Mouse (Mus musculus) layer of hippocampus, adult 2 months (tissue): Measurements from ENCODE around the gene 1190005I06Rik. TPM values are rescaled to one million over a fixed set of nuclear protein-coding genes. Genes with fewer than 3 reads are reported as not detected.
A peak's percentile ranks its signal among the peaks of the same experiment; 100 is the strongest.

Experiments
- DNase-seq, 2 experiments: peaks; one replicate each; pipeline ENCODE4 v3.0.0; 2022; ENCODE audit warnings: low spot score in 2 of 2
- H3K27ac ChIP-seq: fragments of 200-600 bp; 2 replicates; pipeline ENCODE4 v1.8.1; 2022
- H3K4me3 ChIP-seq: fragments of 200-600 bp; 2 replicates; pipeline ENCODE4 v1.8.1; 2022; ENCODE audit warnings: mild to moderate bottlenecking
- CTCF ChIP-seq: fragments of 200-600 bp; conservative IDR thresholded peaks from 2 replicates; pipeline ENCODE4 v1.8.1; 2022; ENCODE audit warnings: antibody characterized with exemption, mild to moderate bottlenecking, moderate library complexity
- total RNA-seq, 2 experiments: library from RNA; stranded (reverse); gene quantifications; 2 replicates each; pipeline ENCODE4 v1.2.3; 2021

1190005I06Rik gene
- total RNA-seq, 2 experiments from 2014 or later = 14.0 to 15.6 TPM

DNA sequence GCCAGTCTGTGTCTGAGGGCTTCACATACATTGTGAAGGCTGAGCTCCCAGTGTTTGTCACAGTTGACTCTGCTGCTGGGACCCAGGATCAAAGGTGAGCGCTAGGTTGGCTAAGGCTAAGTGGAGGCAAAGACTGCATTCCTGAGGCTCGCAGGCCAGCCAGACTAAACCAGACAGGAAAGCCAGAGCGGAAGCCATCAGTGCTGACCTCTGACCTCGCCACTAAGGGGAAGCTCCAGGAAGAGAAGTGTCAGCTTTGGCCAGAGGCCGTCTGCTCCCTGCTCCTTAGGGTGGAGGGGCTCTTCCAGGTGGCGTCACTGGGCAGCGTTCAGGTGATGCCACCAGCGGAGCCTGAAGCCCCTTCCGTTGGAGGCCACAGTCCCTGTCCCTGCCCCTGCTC is 71.6 kb downstream of the 1190005I06Rik start:
- H3K4me3 ChIP-seq = no peak overlapping the region
- no peak for TF ChIP-seq CTCF
- no peak for DNase-seq
- peak overlapping the region; percentile 90 for H3K27ac ChIP-seq

DNA sequence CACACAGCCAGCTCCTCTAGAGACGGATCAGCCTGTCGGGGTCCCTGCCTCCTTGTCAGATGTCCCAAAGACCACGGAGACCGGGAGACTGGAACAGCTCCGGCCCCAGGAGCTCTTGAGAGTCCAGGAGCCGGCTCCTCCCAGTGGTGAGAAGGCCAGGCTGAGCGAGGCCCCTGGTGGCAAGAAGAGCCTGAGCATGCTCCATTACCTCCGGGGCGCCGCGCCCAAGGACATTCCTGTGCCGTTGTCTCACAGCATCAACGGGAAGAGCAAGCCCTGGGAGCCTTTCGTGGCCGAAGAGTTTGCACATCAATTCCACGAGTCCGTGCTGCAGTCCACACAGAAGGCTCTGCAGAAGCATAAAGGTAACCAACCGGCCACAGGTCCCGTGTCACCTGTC is 72.5 kb downstream of the 1190005I06Rik start:
- no peak for DNase-seq
- Histone ChIP-seq H3K27ac (peak overlapping the region; percentile 79), H3K4me3 (no peak overlapping the region)
- peak; percentile 19; the same call in 1 of the 2 replicates for TF ChIP-seq CTCF

DNA sequence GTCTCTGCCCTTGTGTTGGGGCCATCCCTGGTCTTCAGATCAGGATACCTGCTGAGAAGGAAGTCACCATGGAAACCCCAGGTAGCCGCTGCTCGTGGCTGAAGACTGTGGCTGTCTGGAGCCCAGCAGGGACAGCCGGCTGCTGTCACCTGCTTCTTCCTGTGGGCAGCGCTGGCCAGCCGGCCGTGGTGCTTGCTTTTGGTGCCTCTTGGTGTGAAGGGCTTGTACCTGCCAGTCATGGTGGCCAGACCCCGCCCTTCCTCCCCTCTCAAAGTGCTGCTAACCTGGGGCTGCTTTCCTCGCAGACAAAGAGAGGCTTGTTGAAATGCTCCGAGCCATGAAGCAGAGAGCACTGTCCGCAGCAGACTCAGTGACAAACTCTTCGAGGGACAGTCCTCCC is 73.6 kb downstream of the 1190005I06Rik start:
- Histone ChIP-seq H3K4me3 (no peak overlapping the region), H3K27ac (peak overlapping the region; percentile 79)
- DNase-seq = no peak
- TF ChIP-seq CTCF = no peak

DNA sequence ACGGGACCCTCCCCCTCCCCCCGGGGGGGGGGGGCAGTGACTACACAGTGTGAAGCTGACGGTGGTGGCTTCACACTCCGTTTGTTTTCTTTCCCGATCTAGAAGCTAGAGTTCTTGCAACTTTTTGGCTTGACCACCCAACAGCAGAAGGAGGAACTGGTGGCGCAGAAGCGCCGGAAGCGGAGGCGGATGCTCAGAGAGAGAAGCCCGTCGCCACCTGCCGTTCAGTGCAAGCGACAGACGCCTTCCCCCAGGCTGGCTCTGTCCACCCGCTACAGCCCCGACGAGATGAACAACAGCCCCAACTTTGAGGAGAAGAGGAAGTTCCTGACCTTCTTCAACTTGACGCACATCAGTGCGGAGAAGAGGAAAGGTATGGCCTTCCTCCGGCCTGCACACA is 74.9 kb downstream of the 1190005I06Rik start:
- H3K27ac ChIP-seq = peak overlapping the region; percentile 79
- peak; percentile 83 to 84 for DNase-seq
- no peak overlapping the region; the same call in 1 of the 2 replicates for H3K4me3 ChIP-seq
- peak; percentile 52 for TF ChIP-seq CTCF

DNA sequence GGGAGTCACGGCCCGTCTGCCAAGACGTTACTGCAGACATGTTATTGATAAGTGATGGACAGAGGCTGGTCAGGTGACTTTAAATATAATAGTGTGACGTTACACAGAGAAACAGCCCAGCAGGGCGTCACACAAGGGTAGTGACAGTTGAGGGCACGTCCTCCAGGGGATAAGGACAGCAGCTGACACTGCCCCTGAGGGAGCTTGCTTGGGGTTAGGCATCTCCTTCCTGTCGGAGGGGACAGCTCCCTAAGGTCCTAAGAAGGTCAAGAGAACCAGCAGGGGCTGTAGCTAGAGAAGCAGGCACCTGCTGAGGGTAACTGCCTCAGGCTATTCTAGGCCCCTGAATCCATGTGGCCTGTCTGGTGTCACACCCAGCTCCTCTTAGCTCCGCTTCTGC is 75.9 kb downstream of the 1190005I06Rik start:
- Histone ChIP-seq H3K4me3 (no peak overlapping the region), H3K27ac (peak overlapping the region; percentile 79)
- DNase-seq = no peak
- no peak for TF ChIP-seq CTCF

DNA sequence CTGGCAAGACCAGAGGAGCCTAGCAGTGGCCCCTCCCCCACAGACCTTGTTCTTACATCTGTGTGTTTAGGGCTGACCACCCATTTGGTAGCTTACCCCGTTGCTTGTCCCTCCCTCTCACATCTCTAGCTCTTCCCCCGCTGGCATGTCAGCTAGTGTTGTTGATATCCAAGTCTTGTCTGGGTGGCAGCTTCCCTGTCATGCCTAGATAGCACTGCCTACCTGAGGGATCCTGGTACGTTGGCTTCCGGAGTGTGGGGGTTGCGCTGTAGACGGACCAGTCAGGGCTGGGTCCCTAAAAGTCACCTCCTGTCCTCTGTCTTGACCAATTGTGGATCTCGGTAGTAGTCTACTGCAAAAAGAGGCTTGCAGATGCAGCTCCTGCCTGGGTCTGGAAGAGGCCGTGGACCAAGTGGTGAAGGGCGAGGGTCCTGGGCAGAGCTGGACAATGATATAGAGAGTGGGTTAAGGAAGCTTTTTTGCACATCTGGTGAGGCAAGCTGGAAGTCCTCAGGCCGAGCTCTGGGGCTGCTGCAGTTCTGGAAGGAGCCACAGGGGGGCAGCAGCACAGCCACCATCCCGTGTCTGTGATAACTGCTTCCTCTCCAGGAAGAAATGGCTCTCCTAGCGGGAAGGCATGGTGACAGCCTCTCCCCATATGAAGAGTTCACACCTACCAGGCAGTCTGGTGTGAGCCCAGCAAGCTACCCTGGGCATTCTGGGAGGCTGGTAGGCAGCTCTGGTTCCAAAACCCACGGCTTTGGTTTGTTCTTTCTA is 77.3 kb downstream of the 1190005I06Rik start:
- DNase-seq = peak; percentile 75 to 85
- H3K4me3 ChIP-seq = no peak overlapping the region
- TF ChIP-seq CTCF = peak; percentile 100; the same call in 1 of the 2 replicates
- peak overlapping the region; percentile 97 for H3K27ac ChIP-seq

DNA sequence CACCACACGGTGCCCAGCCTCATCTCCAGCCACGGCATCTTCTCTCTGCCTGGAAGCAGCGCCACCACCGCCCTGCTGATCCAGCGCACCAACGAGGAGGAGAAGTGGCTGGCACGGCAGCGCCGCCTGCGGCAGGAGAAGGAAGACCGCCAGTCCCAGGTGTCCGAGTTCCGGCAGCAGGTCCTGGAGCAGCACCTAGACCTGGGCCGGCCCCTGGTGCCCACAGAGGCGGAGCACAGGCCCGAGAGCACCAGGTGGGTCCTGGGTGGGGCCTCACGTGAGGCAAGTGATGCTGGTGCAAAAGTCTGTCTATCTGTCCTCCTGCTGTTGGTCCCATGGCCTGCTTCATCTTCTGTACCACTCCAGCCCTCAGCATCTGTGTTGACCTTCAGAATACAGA is 78.3 kb downstream of the 1190005I06Rik start:
- TF ChIP-seq CTCF = peak; percentile 33
- no peak overlapping the region for H3K4me3 ChIP-seq
- no peak for DNase-seq
- peak overlapping the region; percentile 97 for H3K27ac ChIP-seq

DNA sequence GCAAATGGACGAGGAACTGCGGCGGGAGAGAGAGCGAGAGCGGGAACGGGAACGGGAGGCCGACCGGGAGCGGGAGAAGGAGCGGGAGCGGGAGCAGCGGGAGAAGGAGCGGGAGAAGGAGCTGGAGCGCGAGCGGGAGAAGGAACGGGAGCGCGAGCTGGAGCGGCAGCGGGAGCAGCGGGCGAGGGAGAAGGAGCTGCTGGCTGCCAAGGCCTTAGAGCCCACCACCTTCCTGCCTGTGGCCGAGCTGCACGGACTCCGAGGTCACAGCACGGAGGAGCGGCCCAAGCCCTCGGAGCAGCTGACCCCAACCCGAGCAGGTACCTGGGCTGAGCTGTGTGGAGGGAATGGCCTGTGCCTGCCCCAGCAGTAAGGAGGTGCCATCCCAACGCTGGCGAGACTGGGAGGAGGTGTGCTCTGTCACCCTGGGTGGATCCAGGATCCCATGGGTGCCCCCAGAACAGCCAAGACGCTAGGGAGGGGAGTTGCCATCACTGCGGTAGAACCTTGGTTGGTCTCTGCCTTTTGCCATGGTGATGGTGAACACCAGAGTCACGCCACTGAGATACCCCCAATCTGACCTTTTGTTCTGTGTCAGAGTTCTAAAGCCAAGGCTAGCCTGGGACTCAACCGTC is 79.2 kb downstream of the 1190005I06Rik start:
- H3K27ac ChIP-seq = peak overlapping the region; percentile 97
- no peak for DNase-seq
- no peak overlapping the region for H3K4me3 ChIP-seq
- no peak for TF ChIP-seq CTCF

DNA sequence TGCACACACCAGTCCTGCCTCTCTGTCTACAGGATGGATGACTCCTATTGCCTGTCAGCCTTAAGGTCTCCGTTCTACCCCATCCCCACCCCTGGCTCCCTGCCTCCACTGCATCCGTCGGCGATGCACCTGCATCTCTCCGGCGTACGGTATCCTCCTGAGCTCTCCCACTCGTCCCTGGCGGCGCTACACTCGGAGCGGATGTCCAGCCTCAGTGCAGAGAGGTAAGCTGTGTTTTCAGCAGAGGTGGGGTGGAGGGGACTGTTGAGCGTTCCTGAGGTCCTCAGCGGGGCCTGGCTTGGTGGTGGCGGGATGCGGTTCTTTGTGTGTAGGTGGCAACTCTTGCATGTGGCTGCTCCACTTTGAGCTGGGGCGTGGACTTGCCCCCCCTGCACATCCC is 79.7 kb downstream of the 1190005I06Rik start:
- no peak for TF ChIP-seq CTCF
- peak overlapping the region; percentile 97; the same call in 1 of the 2 replicates for H3K27ac ChIP-seq
- H3K4me3 ChIP-seq = no peak overlapping the region
- no peak for DNase-seq

DNA sequence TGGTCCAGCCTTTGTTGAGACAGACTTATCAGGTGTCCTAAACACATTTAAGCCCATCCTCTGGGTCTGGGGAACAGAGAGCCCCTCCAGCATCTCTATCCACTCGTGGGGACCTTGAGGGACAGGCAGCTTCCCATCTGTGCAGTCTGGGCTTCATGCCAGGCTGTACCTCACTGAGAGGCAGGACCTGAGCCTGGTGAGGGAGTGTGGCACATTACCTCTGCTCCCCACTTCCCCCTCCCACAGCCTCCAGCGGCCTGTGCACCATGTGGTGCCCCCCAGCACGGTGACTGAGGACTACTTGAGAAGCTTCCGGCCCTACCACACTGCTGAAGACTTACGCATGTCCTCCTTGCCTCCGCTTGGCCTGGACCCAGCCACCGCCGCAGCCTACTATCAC is 80.8 kb downstream of the 1190005I06Rik start:
- DNase-seq = no peak
- TF ChIP-seq CTCF = no peak
- no peak overlapping the region for H3K4me3 ChIP-seq
- H3K27ac ChIP-seq = peak overlapping the region; percentile 97

DNA sequence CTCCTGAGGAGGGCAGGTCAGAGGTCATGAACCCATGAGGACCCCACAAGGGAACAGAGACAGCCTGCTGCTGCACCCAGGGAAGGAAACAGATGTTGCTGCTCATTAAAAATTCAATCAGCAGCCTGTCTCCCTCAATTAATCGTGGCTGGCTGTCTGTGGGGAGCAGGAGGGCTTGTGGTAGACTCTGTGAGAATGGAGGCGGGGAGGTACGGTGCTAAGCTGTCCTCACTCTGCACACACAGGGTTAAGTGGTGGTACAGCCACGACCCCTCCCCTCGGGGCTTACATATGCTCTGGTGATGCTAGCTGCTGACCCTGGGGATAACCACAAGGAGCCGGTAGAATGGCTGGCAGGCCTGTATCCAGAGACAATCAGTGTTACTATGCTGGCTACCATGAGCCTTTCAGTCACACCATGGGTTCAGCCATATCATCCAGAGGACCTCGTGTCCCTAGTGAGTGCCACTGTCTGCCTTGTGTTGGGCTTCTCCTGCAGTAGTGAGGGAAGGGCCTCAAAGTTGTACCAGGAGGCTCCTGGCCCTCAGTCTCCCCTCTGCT is 82.2 kb downstream of the 1190005I06Rik start:
- DNase-seq = no peak
- no peak for TF ChIP-seq CTCF
- Histone ChIP-seq H3K27ac (peak overlapping the region; percentile 97), H3K4me3 (no peak overlapping the region)

DNA sequence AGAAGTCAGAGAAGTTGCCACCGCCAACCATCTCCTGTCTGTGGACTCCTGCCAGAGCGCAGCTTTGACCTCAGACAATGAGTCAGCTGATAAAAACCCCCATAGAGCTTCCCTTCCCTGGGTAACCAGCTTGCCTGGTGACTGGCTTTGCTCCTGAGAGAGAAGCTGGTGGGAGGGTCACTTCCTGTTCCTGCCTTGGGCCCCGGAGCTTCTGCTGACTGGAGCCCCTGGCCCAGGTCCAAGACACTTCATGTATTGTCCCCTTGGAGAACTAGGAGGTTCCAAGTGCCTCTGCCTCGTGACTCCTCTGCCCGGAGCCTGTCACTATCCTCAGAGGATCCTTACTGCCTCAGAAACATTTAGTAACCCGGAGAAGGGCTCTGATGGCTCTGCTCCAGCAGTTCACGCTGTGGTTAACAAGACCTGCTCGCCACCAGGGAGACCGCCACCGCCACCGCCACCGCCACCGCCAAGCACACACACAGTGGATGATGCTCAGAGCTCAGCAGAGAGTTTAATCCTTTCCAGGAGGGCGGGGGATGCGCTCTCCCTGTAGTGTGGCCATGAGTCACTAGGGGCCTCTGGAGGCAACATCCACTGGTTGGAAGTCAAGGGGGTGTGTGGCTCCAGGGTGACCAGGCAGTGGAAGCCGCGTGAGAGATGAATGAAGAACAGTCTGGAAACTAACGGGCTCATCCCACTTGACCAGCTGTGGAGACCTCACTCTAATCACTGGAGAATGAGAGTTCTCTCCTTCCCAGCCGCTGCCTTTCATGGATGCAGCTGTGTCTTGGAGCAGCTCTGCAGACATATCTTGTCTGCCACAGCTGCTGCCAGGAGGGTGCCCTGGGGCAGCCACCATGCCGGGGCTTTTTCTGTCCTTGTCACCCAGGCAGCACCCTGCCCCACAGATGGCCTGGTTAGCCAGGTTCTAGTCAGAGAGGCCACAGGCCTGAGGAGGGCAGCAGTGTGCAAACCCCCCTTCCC is 83.3 kb downstream of the 1190005I06Rik start:
- Histone ChIP-seq H3K4me3 (peak overlapping the region; percentile 0; the same call in 1 of the 2 replicates), H3K27ac (peak overlapping the region; percentile 97)
- DNase-seq = peak in 1 of 2 experiments; percentile 62
- peak; percentile 53 for TF ChIP-seq CTCF
